Mouse (Mus musculus): ENCODE measurements around the gene Usp2. TPM values are rescaled to one million over a fixed set of nuclear protein-coding genes. Genes with fewer than 3 reads are reported as not detected.

Usp2 gene
- polyA plus RNA-seq, 1 experiment from 2014 or later, result 73.5 TPM

DNA sequence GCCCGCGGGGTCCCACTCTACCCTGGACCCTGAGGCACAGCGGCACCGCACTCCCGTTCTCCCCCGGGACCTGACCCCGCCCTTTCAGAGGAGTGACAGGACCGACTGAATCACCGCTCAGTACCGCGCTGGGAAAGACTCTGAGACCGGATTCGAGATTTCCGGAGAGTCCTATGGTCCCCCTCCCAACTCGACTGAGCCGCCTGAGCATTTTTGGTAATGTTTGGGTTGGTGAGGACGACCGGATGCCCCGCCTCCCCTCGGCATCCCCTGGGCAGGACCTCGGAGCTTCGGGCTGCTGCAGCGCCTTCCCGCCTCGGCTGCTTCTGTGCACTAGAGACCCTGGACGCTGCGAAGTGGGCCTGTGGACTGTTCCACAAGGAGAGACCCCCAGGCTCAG lies 63.2 kb downstream of the Usp2 start:
- H3K27ac ChIP-seq (replicated peaks in 1 of 2; ENCODE audit: control insufficient read depth in 1 of 2, insufficient read depth in 1 of 2, low read depth in 2 of 2, low read length in 2 of 2), result peak overlapping the region; percentile 87 to 89
- H3K9me3 ChIP-seq (ENCODE audit: control insufficient read depth, low read length), result no peaks in the 10 kb centered on the region
- 1% methylated on average over 27 of the region's 27 CpGs for WGBS
- peak overlapping the region; percentile 87 for H3K4me2 ChIP-seq (ENCODE audit: low read length)
- peak overlapping the region; percentile 45 to 46 for H3K4me3 ChIP-seq (ENCODE audit: control insufficient read depth in 1 of 2, insufficient read depth in 1 of 2, low read depth in 1 of 2, low read length in 2 of 2)
- peak; percentile 58 for ATAC-seq (ENCODE audit: insufficient number of reproducible peaks, insufficient read depth, low FRiP score, low read depth)
- no peaks in the 10 kb centered on the region for H3K27me3 ChIP-seq (ENCODE audit: control insufficient read depth, insufficient read depth, low read length)
- peaks cover 35 to 47% of the 10 kb centered on the region in 2 experiments for H3K4me1 ChIP-seq (ENCODE audit: control insufficient read depth in 2 of 2, insufficient read depth in 2 of 2, low read length in 2 of 2)
- no peaks in the 10 kb centered on the region for H3K36me3 ChIP-seq (ENCODE audit: control insufficient read depth, insufficient read depth, low read length)
- H3K9ac ChIP-seq (ENCODE audit: low read length), result peak overlapping the region; percentile 77

DNA sequence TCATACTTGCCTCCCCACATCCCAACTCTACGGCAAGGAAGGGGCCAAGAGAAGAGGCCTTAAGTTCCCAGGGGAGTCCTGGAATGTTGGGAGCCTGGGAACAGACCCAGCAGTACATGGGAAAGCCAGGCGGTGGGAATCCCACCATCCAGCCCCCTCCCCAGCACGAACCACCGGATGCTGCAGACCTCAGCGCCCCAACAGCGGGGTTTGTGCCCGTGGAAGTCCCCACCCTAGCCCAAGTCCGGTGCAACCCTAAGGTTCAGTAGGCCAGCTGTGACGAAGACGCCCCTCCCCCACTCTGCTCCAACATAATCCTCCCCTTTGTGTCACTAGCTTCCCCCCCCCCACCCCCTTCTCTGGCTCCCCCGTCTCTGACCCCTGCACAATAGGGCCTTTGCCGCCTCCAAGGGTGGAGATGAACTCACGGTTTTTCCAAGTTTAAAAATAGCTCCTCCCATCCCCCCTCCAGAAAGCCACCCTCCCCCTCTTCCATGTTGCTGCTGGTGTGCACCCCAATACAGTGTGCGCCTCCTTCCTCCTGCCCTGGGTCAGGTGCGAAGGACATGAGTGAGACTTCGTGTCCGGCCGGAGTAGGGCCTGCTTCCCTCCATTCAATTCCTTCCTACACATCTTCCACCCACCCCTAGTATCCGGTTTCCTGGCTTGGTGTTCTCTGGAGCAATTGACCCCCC lies 63.9 kb downstream of the Usp2 start:
- Histone ChIP-seq H3K9me3 (ENCODE audit: control insufficient read depth, low read length) (no peaks in the 10 kb centered on the region), H3K27ac (replicated peaks in 1 of 2; ENCODE audit: control insufficient read depth in 1 of 2, insufficient read depth in 1 of 2, low read depth in 2 of 2, low read length in 2 of 2) (peak overlapping the region; percentile 87 to 89), H3K27me3 (ENCODE audit: control insufficient read depth, insufficient read depth, low read length) (no peaks in the 10 kb centered on the region), H3K36me3 (ENCODE audit: control insufficient read depth, insufficient read depth, low read length) (no peaks in the 10 kb centered on the region), H3K4me3 (ENCODE audit: control insufficient read depth in 1 of 2, insufficient read depth in 1 of 2, low read depth in 1 of 2, low read length in 2 of 2) (peak overlapping the region; percentile 45 to 46; a peak in 3 of 4 replicates), H3K9ac (ENCODE audit: low read length) (peak overlapping the region; percentile 77), H3K4me2 (ENCODE audit: low read length) (peak overlapping the region; percentile 87), H3K4me1 (ENCODE audit: control insufficient read depth in 2 of 2, insufficient read depth in 2 of 2, low read length in 2 of 2) (peaks cover 35 to 47% of the 10 kb centered on the region in 2 experiments)
- 14% methylated on average over 16 of the region's 19 CpGs for WGBS
- ATAC-seq (ENCODE audit: insufficient number of reproducible peaks, insufficient read depth, low FRiP score, low read depth), result no peak

DNA sequence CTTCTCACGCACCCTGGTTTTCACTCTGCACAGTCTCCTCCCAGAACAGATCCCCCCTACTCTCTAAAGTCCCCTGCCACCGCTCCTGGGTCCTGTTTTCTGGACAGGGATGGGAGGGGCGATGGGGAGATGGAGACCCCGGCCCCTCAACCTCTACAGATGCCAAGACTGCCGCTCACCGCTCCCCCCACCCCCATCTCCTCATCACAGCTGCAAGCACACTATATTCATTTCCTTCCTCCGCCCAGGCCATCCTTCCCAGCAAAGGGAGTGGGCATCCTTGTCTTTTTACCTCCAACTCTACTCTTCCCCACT lies 64.4 kb downstream of the Usp2 start:
- ATAC-seq (ENCODE audit: insufficient number of reproducible peaks, insufficient read depth, low FRiP score, low read depth), result no peak
- H3K27me3 ChIP-seq (ENCODE audit: control insufficient read depth, insufficient read depth, low read length), result no peaks in the 10 kb centered on the region
- no peaks in the 10 kb centered on the region for H3K9me3 ChIP-seq (ENCODE audit: control insufficient read depth, low read length)
- H3K27ac ChIP-seq (replicated peaks in 1 of 2; ENCODE audit: control insufficient read depth in 1 of 2, insufficient read depth in 1 of 2, low read depth in 2 of 2, low read length in 2 of 2), result peak overlapping the region; percentile 59 to 89
- H3K4me1 ChIP-seq (ENCODE audit: control insufficient read depth in 2 of 2, insufficient read depth in 2 of 2, low read length in 2 of 2), result peaks cover 37 to 49% of the 10 kb centered on the region in 2 experiments
- WGBS, result 47% methylated on average over 7 of the region's 7 CpGs
- peak overlapping the region; percentile 77; the same call in 1 of the 2 replicates for H3K9ac ChIP-seq (ENCODE audit: low read length)
- peak overlapping the region; percentile 87; the same call in 1 of the 2 replicates for H3K4me2 ChIP-seq (ENCODE audit: low read length)
- H3K36me3 ChIP-seq (ENCODE audit: control insufficient read depth, insufficient read depth, low read length), result peaks cover 2% of the 10 kb centered on the region; the same call in 1 of the 2 replicates
- H3K4me3 ChIP-seq (ENCODE audit: control insufficient read depth in 1 of 2, insufficient read depth in 1 of 2, low read depth in 1 of 2, low read length in 2 of 2), result no peak overlapping the region

DNA sequence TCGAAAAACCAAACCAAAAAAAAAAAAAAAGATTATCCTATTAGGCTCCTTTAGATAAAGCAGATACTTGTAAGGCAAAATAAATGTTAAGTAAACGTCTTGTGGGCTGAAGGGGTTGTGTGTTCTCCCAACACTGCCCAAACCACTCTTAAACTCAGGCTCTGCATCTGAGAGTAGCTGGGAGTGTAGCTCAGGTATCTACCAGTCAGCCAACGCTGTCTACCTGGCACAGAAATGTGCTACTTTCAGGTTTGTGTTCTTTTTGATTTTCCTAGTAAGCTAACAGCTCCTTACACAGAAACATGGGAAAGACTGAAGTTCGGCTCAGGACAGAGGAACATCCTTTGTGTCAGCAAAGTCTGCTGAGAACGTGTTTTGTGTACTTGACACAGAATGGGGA lies 65.4 kb downstream of the Usp2 start:
- Histone ChIP-seq H3K27me3 (ENCODE audit: control insufficient read depth, insufficient read depth, low read length) (no peaks in the 10 kb centered on the region), H3K9ac (ENCODE audit: low read length) (no peak overlapping the region), H3K36me3 (ENCODE audit: control insufficient read depth, insufficient read depth, low read length) (peaks cover 11% of the 10 kb centered on the region), H3K9me3 (ENCODE audit: control insufficient read depth, low read length) (no peaks in the 10 kb centered on the region), H3K27ac (replicated peaks in 1 of 2; ENCODE audit: control insufficient read depth in 1 of 2, insufficient read depth in 1 of 2, low read depth in 2 of 2, low read length in 2 of 2) (peak overlapping the region in 1 of 2 experiments; percentile 99; a peak in 2 of 4 replicates), H3K4me1 (ENCODE audit: control insufficient read depth in 2 of 2, insufficient read depth in 2 of 2, low read length in 2 of 2) (peaks cover 42 to 53% of the 10 kb centered on the region in 2 experiments), H3K4me3 (ENCODE audit: control insufficient read depth in 1 of 2, insufficient read depth in 1 of 2, low read depth in 1 of 2, low read length in 2 of 2) (no peak overlapping the region), H3K4me2 (ENCODE audit: low read length) (peak overlapping the region; percentile 88; the same call in 1 of the 2 replicates)
- no peak for ATAC-seq (ENCODE audit: insufficient number of reproducible peaks, insufficient read depth, low FRiP score, low read depth)
- 62% methylated on average over 5 of the region's 5 CpGs for WGBS

DNA sequence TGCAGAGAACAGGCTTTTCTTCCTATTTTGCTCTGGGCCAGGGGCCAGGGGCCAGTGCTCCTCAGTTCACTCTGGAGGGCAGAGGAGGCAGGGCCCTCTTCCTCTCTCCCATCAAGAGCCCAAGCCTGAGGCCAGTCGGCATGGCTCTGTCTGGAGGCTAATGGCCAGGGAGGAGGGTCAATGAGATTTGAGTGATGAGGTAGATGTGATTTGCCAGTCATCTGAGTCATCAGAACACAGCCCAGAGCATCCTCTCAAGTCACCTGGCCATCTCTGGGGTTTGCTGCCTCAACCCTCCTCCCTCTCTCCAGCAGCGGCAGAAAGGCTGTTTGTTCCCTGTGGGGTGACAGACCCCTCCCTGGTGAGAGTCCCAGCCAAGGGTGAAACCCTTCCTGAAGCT lies 66.5 kb downstream of the Usp2 start:
- ATAC-seq (ENCODE audit: insufficient number of reproducible peaks, insufficient read depth, low FRiP score, low read depth), result no peak
- Histone ChIP-seq H3K27me3 (ENCODE audit: control insufficient read depth, insufficient read depth, low read length) (no peaks in the 10 kb centered on the region), H3K4me2 (ENCODE audit: low read length) (peak overlapping the region; percentile 88), H3K4me1 (ENCODE audit: control insufficient read depth in 2 of 2, insufficient read depth in 2 of 2, low read length in 2 of 2) (peaks cover 42 to 56% of the 10 kb centered on the region in 2 experiments), H3K4me3 (ENCODE audit: control insufficient read depth in 1 of 2, insufficient read depth in 1 of 2, low read depth in 1 of 2, low read length in 2 of 2) (peak overlapping the region; percentile 73 to 90), H3K27ac (replicated peaks in 1 of 2; ENCODE audit: control insufficient read depth in 1 of 2, insufficient read depth in 1 of 2, low read depth in 2 of 2, low read length in 2 of 2) (peak overlapping the region; percentile 97 to 99), H3K9me3 (ENCODE audit: control insufficient read depth, low read length) (no peaks in the 10 kb centered on the region), H3K9ac (ENCODE audit: low read length) (peak overlapping the region; percentile 90), H3K36me3 (ENCODE audit: control insufficient read depth, insufficient read depth, low read length) (peaks cover 22% of the 10 kb centered on the region)
- WGBS, result 12% methylated on average over 2 of the region's 2 CpGs

DNA sequence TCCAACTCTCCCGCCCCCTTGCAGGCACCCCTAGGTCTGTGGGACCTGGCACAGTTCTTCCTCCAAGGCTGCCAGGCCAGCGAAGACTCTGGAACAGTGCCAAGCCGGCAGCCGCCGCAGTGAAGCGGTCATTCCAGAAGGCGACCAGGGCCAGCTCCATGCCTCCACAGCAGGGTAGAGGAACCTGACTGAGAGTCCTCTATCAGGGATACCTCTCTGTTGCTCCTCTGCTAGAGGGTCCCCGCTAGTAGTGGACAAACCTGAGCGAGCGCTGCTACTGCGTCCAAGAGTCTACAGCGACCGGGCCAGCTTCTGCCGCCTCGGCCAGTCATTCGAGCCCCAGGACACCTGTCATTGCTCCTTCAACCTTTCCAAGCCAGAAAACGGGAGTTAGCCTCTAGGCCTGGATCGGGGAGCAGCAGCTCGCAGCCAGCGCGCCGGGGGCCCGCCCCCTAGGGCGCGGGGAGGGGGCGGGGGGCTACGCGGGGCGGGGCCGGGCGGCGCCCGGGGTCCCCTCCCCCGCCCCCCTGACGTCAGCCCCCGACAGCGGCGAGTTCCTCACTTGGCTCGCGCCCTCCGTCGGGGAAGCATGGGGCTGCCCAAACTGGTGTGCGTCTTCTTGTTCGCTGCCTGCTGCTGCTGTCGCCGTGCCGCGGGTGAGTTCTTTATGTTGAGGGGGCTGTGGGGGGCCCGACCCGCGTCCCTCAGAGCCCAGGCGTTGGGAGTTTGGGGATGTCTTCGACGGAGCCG lies 67.5 kb downstream of the Usp2 start, which contains the start of gene Mcam:
Gene Mcam (plus strand): TSS at position 369 of the 750 bp plus-strand sequence.
- Histone ChIP-seq H3K27me3 (ENCODE audit: control insufficient read depth, insufficient read depth, low read length) (no peaks in the 10 kb centered on the region), H3K36me3 (ENCODE audit: control insufficient read depth, insufficient read depth, low read length) (peaks cover 32% of the 10 kb centered on the region), H3K4me2 (ENCODE audit: low read length) (peak within 1 kb of the TSS; percentile 88), H3K9ac (ENCODE audit: low read length) (peak within 1 kb of the TSS; percentile 90), H3K9me3 (ENCODE audit: control insufficient read depth, low read length) (no peaks in the 10 kb centered on the region), H3K27ac (replicated peaks in 1 of 2; ENCODE audit: control insufficient read depth in 1 of 2, insufficient read depth in 1 of 2, low read depth in 2 of 2, low read length in 2 of 2) (peak within 1 kb of the TSS; percentile 97 to 99), H3K4me3 (ENCODE audit: control insufficient read depth in 1 of 2, insufficient read depth in 1 of 2, low read depth in 1 of 2, low read length in 2 of 2) (peak within 1 kb of the TSS; percentile 73 to 90), H3K4me1 (ENCODE audit: control insufficient read depth in 2 of 2, insufficient read depth in 2 of 2, low read length in 2 of 2) (peaks cover 39 to 64% of the 10 kb centered on the region in 2 experiments)
- peak; percentile 43 for ATAC-seq (ENCODE audit: insufficient number of reproducible peaks, insufficient read depth, low FRiP score, low read depth)
- under 1% methylated on average over 44 of the region's 55 CpGs for WGBS

DNA sequence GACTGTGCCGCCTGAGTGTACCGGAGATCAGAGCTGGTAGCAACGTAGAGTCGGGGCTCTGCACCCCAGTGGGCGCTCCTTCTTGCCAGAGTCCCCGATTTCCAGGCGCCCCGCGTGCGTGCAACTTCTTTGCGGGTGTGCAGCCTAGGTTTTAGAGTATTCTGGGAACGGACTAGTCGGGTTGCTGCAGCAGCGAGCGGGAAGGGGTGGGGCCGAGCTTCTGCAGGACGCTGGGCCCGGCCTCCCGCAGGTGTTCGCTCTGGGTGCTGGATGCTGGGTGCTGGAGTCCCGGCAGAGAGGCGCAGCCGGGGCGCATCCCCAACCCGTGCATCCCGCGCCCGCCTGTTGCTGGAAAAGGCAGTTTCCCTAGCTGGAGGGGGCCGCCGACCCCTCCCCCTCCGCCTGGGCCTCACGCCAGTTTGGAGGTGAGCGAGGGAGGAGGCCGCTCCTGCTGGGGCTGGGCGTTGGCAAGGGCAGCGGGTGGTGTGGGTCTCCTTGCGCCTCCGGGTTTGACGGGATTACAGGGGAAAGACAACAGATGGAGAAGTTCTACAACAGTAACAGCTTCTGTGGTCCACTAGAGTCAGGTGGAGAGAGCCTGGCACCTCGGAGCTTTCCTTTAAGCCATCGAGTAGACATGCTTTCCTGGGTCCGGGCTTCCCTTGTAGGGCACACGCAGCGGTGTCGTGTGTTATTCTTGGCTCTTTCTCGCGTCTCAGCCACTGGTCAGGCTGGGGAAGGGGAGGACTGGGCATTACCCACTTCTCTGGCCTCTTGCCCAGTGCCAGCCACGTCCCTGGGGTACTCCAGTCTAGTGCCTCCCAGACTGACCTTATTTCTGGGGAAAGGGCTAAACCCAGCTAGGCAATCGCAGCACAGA lies 68.3 kb downstream of the Usp2 start:
- under 1% methylated on average over 46 of the region's 49 CpGs for WGBS
- ATAC-seq (ENCODE audit: insufficient number of reproducible peaks, insufficient read depth, low FRiP score, low read depth), result peak; percentile 3; the same call in 1 of the 2 replicates
- Histone ChIP-seq H3K4me2 (ENCODE audit: low read length) (peak overlapping the region; percentile 88), H3K4me1 (ENCODE audit: control insufficient read depth in 2 of 2, insufficient read depth in 2 of 2, low read length in 2 of 2) (peaks cover 34 to 59% of the 10 kb centered on the region in 2 experiments), H3K9ac (ENCODE audit: low read length) (peak overlapping the region; percentile 90), H3K27me3 (ENCODE audit: control insufficient read depth, insufficient read depth, low read length) (no peaks in the 10 kb centered on the region), H3K9me3 (ENCODE audit: control insufficient read depth, low read length) (no peaks in the 10 kb centered on the region), H3K27ac (replicated peaks in 1 of 2; ENCODE audit: control insufficient read depth in 1 of 2, insufficient read depth in 1 of 2, low read depth in 2 of 2, low read length in 2 of 2) (peak overlapping the region; percentile 92 to 99), H3K36me3 (ENCODE audit: control insufficient read depth, insufficient read depth, low read length) (peaks cover 40% of the 10 kb centered on the region), H3K4me3 (ENCODE audit: control insufficient read depth in 1 of 2, insufficient read depth in 1 of 2, low read depth in 1 of 2, low read length in 2 of 2) (peak overlapping the region; percentile 73 to 90)

All from heart, embryonic 14.5 days (tissue).